Mouse (Mus musculus) liver, embryonic 13.5 days (tissue): ENCODE results near the gene Sox18. TPM values are rescaled to one million over a fixed set of nuclear protein-coding genes. Genes with fewer than 3 reads are reported as not detected.
A peak's percentile ranks its signal among the peaks of the same experiment; 100 is the strongest.

Experiments
- ATAC-seq: fragments of 200-750 bp; cut with Nextera tagmentation; 2 replicates; pipeline ENCODE4 v1.8.0; 2017; ENCODE audit warnings: low read depth, mild to moderate bottlenecking, moderate number of reproducible peaks, moderate library complexity
- DNase-seq: peaks from one replicate; pipeline ENCODE4 v3.0.0; 2022
- H3K27ac ChIP-seq: fragments of 300-500 bp; sonication (generic); 2 replicates; pipeline ENCODE4 v1.5.1; 2015; ENCODE audit warnings: moderate library complexity, mild to moderate bottlenecking, inconsistent platforms
- H3K27me3 ChIP-seq: fragments of 300-500 bp; sonication (generic); 2 replicates; pipeline ENCODE4 v1.6.1; 2015; ENCODE audit warnings: mild to moderate bottlenecking, inconsistent platforms
- H3K36me3 ChIP-seq: fragments of 300-500 bp; sonication (generic); 2 replicates; pipeline ENCODE4 v1.6.1; 2015; ENCODE audit warnings: mild to moderate bottlenecking, inconsistent platforms
- H3K4me1 ChIP-seq: fragments of 300-500 bp; sonication (generic); replicated peaks from 2 replicates; pipeline ENCODE4 v1.6.1; 2015; ENCODE audit warnings: inconsistent platforms
- H3K4me2 ChIP-seq: fragments of 300-500 bp; sonication (generic); 2 replicates; pipeline ENCODE4 v1.6.1; 2015; ENCODE audit warnings: inconsistent platforms, mild to moderate bottlenecking, moderate library complexity
- H3K4me3 ChIP-seq: fragments of 300-500 bp; sonication (generic); replicated peaks from 2 replicates; pipeline ENCODE4 v1.5.1; 2015; ENCODE audit warnings: mild to moderate bottlenecking, inconsistent platforms
- H3K9ac ChIP-seq: fragments of 300-500 bp; sonication (generic); 2 replicates; pipeline ENCODE4 v1.6.1; 2015; ENCODE audit warnings: mild to moderate bottlenecking, inconsistent platforms
- H3K9me3 ChIP-seq: fragments of 300-500 bp; sonication (generic); replicated peaks from 2 replicates; pipeline ENCODE4 v1.6.1; 2016; ENCODE audit warnings: inconsistent platforms
- WGBS: fragments of 180-500 bp; shearing (Covaris S2); methylation state at CpG from one replicate; pipeline ENCODE4 v1.1.7; 2015; ENCODE audit not compliant: insufficient replicate concordance; 5-methylcytosine and 5-hydroxymethylcytosine counted together
- polyA plus RNA-seq: library from polyadenylated mRNA; unstranded; fragments of >200 nt; fragmentation: Nextera tagmentation; extraction: Ambion mirVana; gene quantifications from 2 replicates; pipeline ENCODE4 v1.2.1, GENCODE M21; 2015

The Sox18 gene
- polyA plus RNA-seq, 1 experiment from 2014 or later = 6.4 TPM

GRCm38 (mm10) chr2:181693339-181694280 is 22.2 kb upstream of the Sox18 start, which contains the start of gene Rgs19:
Gene Rgs19, minus strand, starts transcription at chr2:181693977.
- under 1% methylated on average over 75 of the region's 75 CpGs for WGBS
- H3K4me3 ChIP-seq = peak within 1 kb of the TSS; percentile 61

GRCm38 (mm10) chr2:181692304-181692703 is 20.9 kb upstream of the Sox18 start:
- 64% methylated on average over 3 of the region's 3 CpGs for WGBS
- peaks cover 30% of the 10 kb centered on the region for H3K4me1 ChIP-seq
- ATAC-seq (no peak), DNase-seq (no peak)
- no peak overlapping the region for H3K27ac ChIP-seq
- H3K27me3 ChIP-seq = peaks cover 30% of the 10 kb centered on the region
- peak overlapping the region; percentile 78 for H3K4me2 ChIP-seq
- H3K9me3 ChIP-seq = no peaks in the 10 kb centered on the region
- peaks cover 8% of the 10 kb centered on the region for H3K36me3 ChIP-seq
- H3K4me3 ChIP-seq = peak overlapping the region; percentile 61
- H3K9ac ChIP-seq = 0 out of 2 replicates have a peak overlapping the region, but pooled peaks have one; percentile 62

More at GRCm38 (mm10) chr2:181693339-181694280, 22.2 kb upstream of the Sox18 start, which contains the start of gene Rgs19:
- DNase-seq = peak; percentile 51
- Histone ChIP-seq H3K9ac (peak within 1 kb of the TSS; percentile 62), H3K4me1 (peaks cover 30% of the 10 kb centered on the region), H3K4me2 (peak within 1 kb of the TSS; percentile 78), H3K9me3 (no peaks in the 10 kb centered on the region), H3K36me3 (peaks cover 8% of the 10 kb centered on the region), H3K27ac (peak within 1 kb of the TSS; percentile 34; the same call in 1 of the 2 replicates), H3K27me3 (peaks cover 30% of the 10 kb centered on the region)
- peak; percentile 63 for ATAC-seq

- DNase-seq (no peak), ATAC-seq (no peak)
- peak overlapping the region; percentile 78 for H3K4me2 ChIP-seq
- H3K36me3 ChIP-seq = peaks cover 13% of the 10 kb centered on the region
- peaks cover 30% of the 10 kb centered on the region for H3K27me3 ChIP-seq
- peak overlapping the region; percentile 28 for H3K4me3 ChIP-seq
- peaks cover 30% of the 10 kb centered on the region for H3K4me1 ChIP-seq
- H3K27ac ChIP-seq = no peak overlapping the region
- peak overlapping the region; percentile 13; the same call in 1 of the 2 replicates for H3K9ac ChIP-seq
- 37% methylated on average over 4 of the region's 4 CpGs for WGBS
- H3K9me3 ChIP-seq = no peaks in the 10 kb centered on the region
Observed at GRCm38 (mm10) chr2:181691571-181691970, 20.1 kb upstream of the Sox18 start.

- no peak for ATAC-seq
- peak overlapping the region; percentile 28 for H3K4me3 ChIP-seq
- peaks cover 30% of the 10 kb centered on the region for H3K4me1 ChIP-seq
- peaks cover 14% of the 10 kb centered on the region for H3K36me3 ChIP-seq
- DNase-seq = no peak
- H3K9me3 ChIP-seq = no peaks in the 10 kb centered on the region
- 60% methylated on average over 6 of the region's 6 CpGs for WGBS
- 0 out of 2 replicates have a peak overlapping the region, but pooled peaks have one; percentile 13 for H3K9ac ChIP-seq
- no peak overlapping the region for H3K27ac ChIP-seq
- peaks cover 30% of the 10 kb centered on the region for H3K27me3 ChIP-seq
- peak overlapping the region; percentile 78 for H3K4me2 ChIP-seq
Observed at GRCm38 (mm10) chr2:181691083-181691482, 19.6 kb upstream of the Sox18 start.

DNA sequence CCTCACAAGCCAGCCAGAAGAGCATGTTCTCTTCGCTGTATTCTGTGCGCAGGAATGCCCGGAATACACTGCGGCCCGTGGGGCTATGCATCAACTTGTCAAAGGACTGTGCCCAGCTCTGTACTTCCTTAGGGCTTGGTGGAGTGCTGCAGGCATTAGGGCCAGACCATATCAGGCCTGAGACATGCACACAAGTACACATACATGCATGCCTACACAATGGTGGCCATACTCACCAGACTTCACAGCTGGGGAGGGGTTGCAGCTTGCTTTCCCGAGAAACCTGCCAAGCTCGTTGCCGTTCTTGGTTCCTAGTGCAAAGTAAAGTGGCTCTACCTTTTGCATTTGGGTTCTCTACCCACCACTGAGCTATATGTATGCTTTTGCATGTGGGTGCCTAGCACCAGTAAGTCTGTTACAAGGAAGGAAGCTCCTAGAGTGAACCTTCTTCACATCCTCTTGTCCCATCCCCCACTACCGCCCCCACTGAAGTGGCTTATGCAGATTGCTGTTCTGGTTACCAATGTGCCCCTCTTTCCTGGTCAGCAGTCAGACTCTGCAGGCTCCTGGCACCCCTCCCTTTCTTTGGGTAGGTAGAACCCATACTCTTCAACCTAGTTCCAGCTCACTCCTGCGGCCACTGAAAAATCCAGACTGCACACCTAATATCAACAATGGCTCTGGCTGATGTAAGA is 18.2 kb upstream of the Sox18 start:
- ATAC-seq (no peak), DNase-seq (no peak)
- Histone ChIP-seq H3K27me3 (peaks cover 17% of the 10 kb centered on the region), H3K9me3 (no peaks in the 10 kb centered on the region), H3K27ac (no peak overlapping the region), H3K9ac (no peak overlapping the region), H3K4me2 (no peak overlapping the region), H3K4me1 (peaks cover 30% of the 10 kb centered on the region), H3K4me3 (no peak overlapping the region), H3K36me3 (peaks cover 14% of the 10 kb centered on the region)
- WGBS = 74% methylated on average over 10 of the region's 10 CpGs

DNA sequence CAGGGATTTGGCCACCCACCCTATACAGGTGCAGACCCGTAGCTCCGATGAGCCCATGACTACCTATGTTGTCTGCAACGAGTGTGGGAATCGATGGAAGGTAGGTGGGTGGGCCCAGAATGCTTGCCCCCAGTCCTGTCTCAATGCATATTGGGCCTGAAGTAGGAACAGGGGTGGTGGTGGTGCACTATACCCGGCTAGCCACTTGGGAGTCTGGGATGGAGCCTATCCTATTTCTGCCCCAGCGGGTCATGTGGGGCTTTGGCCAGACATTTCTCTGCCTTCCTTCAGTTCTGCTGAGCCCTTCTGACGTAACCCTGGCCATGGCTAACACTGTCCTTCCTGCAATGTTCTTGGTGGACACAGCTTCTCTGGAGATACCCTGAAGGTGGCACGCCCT is 16.1 kb upstream of the Sox18 start:
- 70% methylated on average over 8 of the region's 8 CpGs for WGBS
- peaks cover 18% of the 10 kb centered on the region for H3K4me1 ChIP-seq

DNA sequence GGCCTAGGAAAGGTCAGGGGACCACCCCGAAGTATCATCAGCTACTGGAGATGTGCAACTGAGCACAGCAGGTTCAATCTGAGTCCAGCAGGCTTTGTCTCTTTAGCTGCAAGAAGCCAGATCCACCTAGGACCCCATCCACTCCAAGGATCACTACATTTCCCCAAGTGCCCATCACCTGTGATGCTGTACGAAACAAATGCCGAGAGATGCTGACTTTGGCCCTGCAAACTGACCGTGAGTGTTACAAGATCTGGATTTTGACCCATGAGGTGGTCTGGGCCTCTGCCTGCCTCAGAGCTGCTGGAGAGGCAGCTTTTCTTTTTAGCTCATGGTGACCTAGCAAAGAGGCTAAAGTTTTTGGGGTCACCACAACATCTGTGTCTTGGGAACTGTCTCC is 14.2 kb upstream of the Sox18 start:
- 72% methylated on average over 4 of the region's 4 CpGs for WGBS
- H3K27ac ChIP-seq = no peak overlapping the region

More for the DNA sequence above, 16.1 kb upstream of the Sox18 start:
- no peak for ATAC-seq
- no peaks in the 10 kb centered on the region for H3K9me3 ChIP-seq
- no peak overlapping the region for H3K4me2 ChIP-seq
- DNase-seq = no peak
- H3K9ac ChIP-seq = no peak overlapping the region
- H3K36me3 ChIP-seq = peaks cover 14% of the 10 kb centered on the region
- no peak overlapping the region for H3K4me3 ChIP-seq
- no peak overlapping the region for H3K27ac ChIP-seq
- H3K27me3 ChIP-seq = peaks cover 1% of the 10 kb centered on the region; the same call in 1 of the 2 replicates

DNA sequence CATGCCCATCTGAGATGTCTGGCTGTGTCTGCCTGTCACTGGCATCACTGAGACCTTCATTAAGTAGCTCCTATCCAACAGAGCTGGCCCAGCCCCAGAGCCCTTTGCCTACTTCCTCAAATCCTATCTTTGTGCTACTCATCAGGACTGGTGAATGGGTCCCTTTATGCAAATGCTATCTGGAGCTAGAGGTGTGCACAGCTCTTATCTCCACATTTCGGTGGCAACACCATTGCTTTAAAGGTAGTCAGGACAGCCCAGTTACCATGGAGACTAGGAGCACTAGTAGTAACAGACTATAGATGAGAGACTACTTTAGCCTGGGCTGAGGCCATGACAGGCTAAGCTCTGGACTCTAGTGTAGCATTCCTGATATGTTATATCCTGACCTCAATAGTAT is 13.3 kb upstream of the Sox18 start:
- Histone ChIP-seq H3K9ac (no peak overlapping the region), H3K27me3 (peaks cover 13% of the 10 kb centered on the region), H3K4me3 (no peak overlapping the region), H3K9me3 (no peaks in the 10 kb centered on the region), H3K4me1 (peaks cover 23% of the 10 kb centered on the region), H3K27ac (no peak overlapping the region), H3K4me2 (no peak overlapping the region), H3K36me3 (peaks cover 14% of the 10 kb centered on the region)
- WGBS = 20% methylated on average over 1 of the region's 1 CpGs
- ATAC-seq (no peak), DNase-seq (no peak)

More for the DNA sequence above, 14.2 kb upstream of the Sox18 start:
- H3K9ac ChIP-seq = no peak overlapping the region
- ATAC-seq (no peak), DNase-seq (no peak)
- H3K27me3 ChIP-seq = peaks cover 7% of the 10 kb centered on the region; the same call in 1 of the 2 replicates
- no peak overlapping the region for H3K4me3 ChIP-seq
- H3K9me3 ChIP-seq = no peaks in the 10 kb centered on the region
- H3K4me2 ChIP-seq = no peak overlapping the region
- peaks cover 14% of the 10 kb centered on the region for H3K36me3 ChIP-seq
- peaks cover 17% of the 10 kb centered on the region for H3K4me1 ChIP-seq

- H3K4me1 ChIP-seq = peaks cover 31% of the 10 kb centered on the region
- peaks cover 6% of the 10 kb centered on the region; the same call in 1 of the 2 replicates for H3K36me3 ChIP-seq
- H3K27ac ChIP-seq = no peak overlapping the region
- H3K9me3 ChIP-seq = no peaks in the 10 kb centered on the region
- DNase-seq = no peak
- 64% methylated on average over 4 of the region's 4 CpGs for WGBS
- ATAC-seq = no peak
- H3K4me3 ChIP-seq = no peak overlapping the region
- H3K9ac ChIP-seq = no peak overlapping the region
- no peak overlapping the region for H3K4me2 ChIP-seq
- H3K27me3 ChIP-seq = peaks cover 13% of the 10 kb centered on the region
Observed at GRCm38 (mm10) chr2:181683381-181683780, 11.9 kb upstream of the Sox18 start.

GRCm38 (mm10) chr2:181681978-181682377 is 10.5 kb upstream of the Sox18 start:
- ATAC-seq (no peak), DNase-seq (no peak)
- Histone ChIP-seq H3K4me2 (no peak overlapping the region), H3K27me3 (peaks cover 13% of the 10 kb centered on the region), H3K9ac (no peak overlapping the region), H3K36me3 (peaks cover 5% of the 10 kb centered on the region; the same call in 1 of the 2 replicates), H3K27ac (no peak overlapping the region), H3K4me1 (peaks cover 34% of the 10 kb centered on the region), H3K4me3 (no peak overlapping the region), H3K9me3 (no peaks in the 10 kb centered on the region)
- WGBS = 41% methylated on average over 1 of the region's 1 CpGs

- H3K9me3 ChIP-seq = no peaks in the 10 kb centered on the region
- DNase-seq (no peak), ATAC-seq (peak; percentile 29)
- peak overlapping the region; percentile 87 for H3K4me2 ChIP-seq
- peak overlapping the region; percentile 64 for H3K4me3 ChIP-seq
- peaks cover 13% of the 10 kb centered on the region for H3K27me3 ChIP-seq
- no peaks in the 10 kb centered on the region for H3K36me3 ChIP-seq
- 10% methylated on average over 7 of the region's 7 CpGs for WGBS
- no peak overlapping the region for H3K27ac ChIP-seq
- peaks cover 39% of the 10 kb centered on the region for H3K4me1 ChIP-seq
- peak overlapping the region; percentile 75 for H3K9ac ChIP-seq
Observed at GRCm38 (mm10) chr2:181680716-181681117, 9.3 kb upstream of the Sox18 start.
